Mouse (Mus musculus) layer of hippocampus, postnatal 36 days (tissue): ENCODE results near the gene Emc1. TPM values are rescaled to one million over a fixed set of nuclear protein-coding genes. Genes with fewer than 3 reads are reported as not detected.

Experiments used
- DNase-seq, 2 experiments: peaks; one replicate each; pipeline ENCODE4 v3.0.0; 2022
- total RNA-seq, 2 experiments: library from RNA; stranded (reverse); gene quantifications; 2 replicates each; pipeline ENCODE4 v1.2.3; 2021

Emc1 gene
- 10 to 100 TPM; 87.9 to 89.8 TPM for total RNA-seq

GRCm38 (mm10) chr4:139351931-139352711 lies at the start of gene Emc1, which contains the start of the genes Mrto4 and Ubr4:
Emc1 (plus strand) TSS chr4:139352587.
Mrto4 (minus strand) TSS chr4:139352576.
Ubr4 (plus strand) TSS chr4:139352609.
- peak; percentile 87 to 90 for DNase-seq

GRCm38 (mm10) chr4:139305521-139305920 lies 46.9 kb upstream of the Emc1 start:
- no peak for DNase-seq

- DNase-seq: no peak
Measured at GRCm38 (mm10) chr4:139307916-139308315, 44.5 kb upstream of the Emc1 start.

GRCm38 (mm10) chr4:139309651-139310050 lies 42.7 kb upstream of the Emc1 start:
- DNase-seq: no peak

- DNase-seq: peak; percentile 97 to 98
Measured at GRCm38 (mm10) chr4:139310171-139310898, 42.1 kb upstream of the Emc1 start, which contains the start of the genes Pqlc2 and Akr7a5. Pqlc2 (minus strand) TSS chr4:139310708. Akr7a5 (plus strand) TSS chr4:139310744.

- DNase-seq: no peak
Measured at GRCm38 (mm10) chr4:139310899-139311701, 41.3 kb upstream of the Emc1 start.

GRCm38 (mm10) chr4:139311707-139312106 lies 40.7 kb upstream of the Emc1 start:
- DNase-seq: no peak

- DNase-seq: no peak
Measured at GRCm38 (mm10) chr4:139312632-139313031, 39.8 kb upstream of the Emc1 start.

- no peak for DNase-seq
Measured at GRCm38 (mm10) chr4:139318449-139318848, 33.9 kb upstream of the Emc1 start.

GRCm38 (mm10) chr4:139319740-139320139 lies 32.6 kb upstream of the Emc1 start:
- DNase-seq: no peak

GRCm38 (mm10) chr4:139330605-139331004 lies 21.8 kb upstream of the Emc1 start:
- no peak for DNase-seq

GRCm38 (mm10) chr4:139334631-139335295 lies 17.6 kb upstream of the Emc1 start:
- DNase-seq: no peak

GRCm38 (mm10) chr4:139335507-139335906 lies 16.9 kb upstream of the Emc1 start:
- DNase-seq: no peak

- peak; percentile 35 to 47 for DNase-seq
Measured at GRCm38 (mm10) chr4:139336822-139337483, 15.4 kb upstream of the Emc1 start.

- DNase-seq: no peak
Measured at GRCm38 (mm10) chr4:139338145-139338544, 14.2 kb upstream of the Emc1 start.

- no peak for DNase-seq
Measured at GRCm38 (mm10) chr4:139340835-139341234, 11.6 kb upstream of the Emc1 start.

GRCm38 (mm10) chr4:139341556-139342233 lies 10.7 kb upstream of the Emc1 start:
- no peak for DNase-seq

- DNase-seq: peak; percentile 26 to 41
Measured at GRCm38 (mm10) chr4:139343718-139344117, 8.7 kb upstream of the Emc1 start.

- no peak for DNase-seq
Measured at GRCm38 (mm10) chr4:139345416-139346019, 6.9 kb upstream of the Emc1 start.

- no peak for DNase-seq
Measured at GRCm38 (mm10) chr4:139352832-139353231, 445 bp downstream of the Emc1 start.
